ENCODE assay signal across 14 mouse cellular contexts in genomic region chr8:88064414-88065110, GRCm38 (mm10). TPM values are rescaled to one million over a fixed set of nuclear protein-coding genes. Genes with fewer than 3 reads are reported as not detected.
DNase-seq lines count a peak whose midpoint lies in the region; ATAC-seq and TF ChIP-seq lines count a peak whose summit lies in the region.
"Had no signal": no experiment of that assay in that cellular context is flagged by ENCODE, and none has a peak within 500 bp of the region (broad histone marks: within the 10 kb centered on the region; RNA-seq: fewer than 3 reads in every experiment).

No protein-coding gene starts in this region.

- H3K9me3 ChIP-seq in hindbrain, postnatal 0 days (ENCODE audit: low read length): no peaks in the 10 kb centered on the region
- H3K9me3 ChIP-seq in hindbrain, embryonic 11.5 days (ENCODE audit: control insufficient read depth, low read length): no peaks in the 10 kb centered on the region
- H3K9me3 ChIP-seq: heart, embryonic 10.5 days had no signal

- H3K27me3 ChIP-seq in hindbrain, postnatal 0 days (ENCODE audit: insufficient read depth, low read length): no peaks in the 10 kb centered on the region
- H3K27me3 ChIP-seq in hindbrain, embryonic 11.5 days (ENCODE audit: control insufficient read depth, insufficient read depth, low read length): no peaks in the 10 kb centered on the region

- H3K27ac ChIP-seq in hindbrain, postnatal 0 days: peak overlapping the region; percentile 45; the same call in 1 of the 2 replicates
- no peak overlapping the region for H3K27ac ChIP-seq in hindbrain, embryonic 11.5 days (ENCODE audit: low read depth, low read length)
- H3K27ac ChIP-seq: heart, embryonic 10.5 days had no signal

- 59% methylated on average over 13 of the region's 13 CpGs for WGBS in hindbrain, postnatal 0 days
- 87% methylated on average over 13 of the region's 13 CpGs for WGBS in hindbrain, embryonic 11.5 days

- H3K9ac ChIP-seq in hindbrain, postnatal 0 days (replicated peaks; ENCODE audit: low read length): no peak overlapping the region
- H3K9ac ChIP-seq in hindbrain, embryonic 11.5 days (ENCODE audit: low read depth, low read length): no peak overlapping the region

- no peak for TF ChIP-seq CTCF in hindbrain, postnatal 0 days (IDR thresholded peaks at IDR 0.05; ENCODE audit: low read depth)

- 0 out of 2 replicates have a peak overlapping the region, but pooled peaks have one; percentile 2 for H3K4me2 ChIP-seq in hindbrain, postnatal 0 days (ENCODE audit: low read depth, low read length)
- no peak overlapping the region for H3K4me2 ChIP-seq in hindbrain, embryonic 11.5 days (replicated peaks; ENCODE audit: low read depth, low read length)
- H3K4me2 ChIP-seq: liver, embryonic 11.5 days had no signal

- H3K4me3 ChIP-seq in hindbrain, postnatal 0 days (ENCODE audit: low read length): no peak overlapping the region
- no peak overlapping the region for H3K4me3 ChIP-seq in hindbrain, embryonic 11.5 days (ENCODE audit: low read depth, low read length)
- H3K4me3 ChIP-seq: heart, embryonic 10.5 days had no signal

- peaks cover 4% of the 10 kb centered on the region; the same call in 1 of the 2 replicates for H3K4me1 ChIP-seq in hindbrain, postnatal 0 days (ENCODE audit: insufficient read depth, low read length)
- no peaks in the 10 kb centered on the region for H3K4me1 ChIP-seq in hindbrain, embryonic 11.5 days (replicated peaks; ENCODE audit: control insufficient read depth, insufficient read depth, low read length)
- H3K4me1 ChIP-seq: heart, embryonic 10.5 days had no signal

- no peaks in the 10 kb centered on the region for H3K36me3 ChIP-seq in hindbrain, postnatal 0 days (ENCODE audit: insufficient read depth, low read length)
- no peaks in the 10 kb centered on the region for H3K36me3 ChIP-seq in hindbrain, embryonic 11.5 days (ENCODE audit: control insufficient read depth, insufficient read depth, low read length)
- H3K36me3 ChIP-seq: heart, embryonic 10.5 days had no signal

- peak; percentile 45; the same call in 1 of the 2 replicates for ATAC-seq in hindbrain, postnatal 0 days
- ATAC-seq in hindbrain, embryonic 11.5 days (ENCODE audit: low FRiP score): no peak

- peak; percentile 80 for DNase-seq in hindbrain, postnatal 0 days (ENCODE audit: low spot score)
- DNase-seq in hindbrain, embryonic 11.5 days (ENCODE audit: low spot score): no peak
- peak; percentile 77 to 82 for DNase-seq in cerebellum, postnatal 10 days
- peak; percentile 59 for DNase-seq in layer of hippocampus, adult 9-11 months
- peak; percentile 24 for DNase-seq in right cerebral cortex, postnatal 25 days
- no peak for DNase-seq in spleen, postnatal 4 days (ENCODE audit: low spot score in 2 of 2)
- no peak for DNase-seq in gastrocnemius, postnatal 25 days
- no peak for DNase-seq in adrenal gland, postnatal 36 days
- DNase-seq: embryo, embryonic 11 days; kidney, postnatal 36 days; lung, postnatal 14 days; thymus, postnatal 25 days had no signal

RNA-seq across cellular contexts. Expression of gene Cnep1r1, which starts 54.0 kb away (rescaled TPM):
- total RNA-seq in hindbrain, postnatal 0 days (2014; rRNA removed): 12.3 and 21.3 TPM in 2 replicates
- polyA plus RNA-seq in hindbrain, postnatal 0 days (2015; fragmentation: Nextera tagmentation; extraction: Ambion mirVana): 26.6 and 28.5 TPM in 2 replicates
- 32.7 and 43.0 TPM in 2 replicates for polyA plus RNA-seq in hindbrain, embryonic 11.5 days (2014; fragmentation: Nextera tagmentation; extraction: Ambion mirVana)
- total RNA-seq in gastrocnemius, postnatal 25 days (2021): 10 to 100 TPM; 29.0 to 30.0 TPM
- 10 to 100 TPM; 34.6 to 38.2 TPM for total RNA-seq in adrenal gland, postnatal 36 days (2021)

Comparison
In these comparisons a context has a peak if more than half of its experiments do, and no peak if none do; other contexts are left out.
1. DNase-seq: peak in hindbrain, postnatal 0 days (single experiment), cerebellum, postnatal 10 days (2 of 2), layer of hippocampus, adult 9-11 months (single experiment) and right cerebral cortex, postnatal 25 days (single experiment); none in hindbrain, embryonic 11.5 days (single experiment), spleen, postnatal 4 days (0 of 2), gastrocnemius, postnatal 25 days (single experiment) and adrenal gland, postnatal 36 days (0 of 2).